Mouse (Mus musculus) MEL (cell line): ENCODE results near the gene Akr1b8. TPM values are rescaled to one million over a fixed set of nuclear protein-coding genes. Genes with fewer than 3 reads are reported as not detected.

ENCODE experiments used
- DNase-seq: peaks from one replicate; pipeline ENCODE4 v3.0.0; 2011; ENCODE audit warnings: low read depth, low spot score
- H3K27ac ChIP-seq: 2 replicates; pipeline ENCODE4 v1.5.1; 2012; ENCODE audit warnings: low read depth, mild to moderate bottlenecking, control low read depth, low read length, moderate library complexity; ENCODE audit not compliant: control insufficient read depth
- H3K27me3 ChIP-seq, 2 experiments: fragments of 150-350 bp in 1 of 2; sonication (generic) in 1 of 2; 2 replicates each; pipeline ENCODE4 v1.6.1; 2012; ENCODE audit warnings: low read length in 2 of 2, mild to moderate bottlenecking in 2 of 2, improper control_type of control experiment in 1 of 2, moderate library complexity in 1 of 2; ENCODE audit not compliant: insufficient read depth in 2 of 2, control insufficient read depth in 1 of 2
- H3K36me3 ChIP-seq, 2 experiments: 2 replicates each; pipeline ENCODE4 v1.6.1; 2012 to 2014; ENCODE audit warnings: low read length in 2 of 2, improper control_type of control experiment in 1 of 2, inconsistent platforms in 1 of 2, mild to moderate bottlenecking in 1 of 2; ENCODE audit not compliant: insufficient read depth in 2 of 2, control insufficient read depth in 1 of 2
- H3K4me1 ChIP-seq, 2 experiments: fragments of 150-350 bp in 1 of 2; sonication (generic) in 1 of 2; 2 replicates each; pipeline ENCODE4 v1.6.1; 2012; ENCODE audit warnings: low read length in 2 of 2, improper control_type of control experiment in 1 of 2, mild to moderate bottlenecking in 1 of 2; ENCODE audit not compliant: insufficient read depth in 2 of 2, control insufficient read depth in 1 of 2
- H3K4me3 ChIP-seq, 2 experiments: fragments of 150-350 bp in 1 of 2; sonication (generic) in 1 of 2; 2 replicates each; pipeline ENCODE4 v1.5.1; 2012; ENCODE audit warnings: low read depth in 2 of 2, low read length in 2 of 2, mild to moderate bottlenecking in 2 of 2, moderate library complexity in 2 of 2, control low read depth in 1 of 2, improper control_type of control experiment in 1 of 2; ENCODE audit not compliant: control insufficient read depth in 1 of 2, insufficient read depth in 1 of 2
- H3K79me2 ChIP-seq: 2 replicates; pipeline ENCODE4 v1.6.1; 2012; ENCODE audit warnings: mild to moderate bottlenecking, low read length, moderate library complexity; ENCODE audit not compliant: control insufficient read depth, poor library complexity, insufficient read depth
- H3K9ac ChIP-seq: 2 replicates; pipeline ENCODE4 v1.6.1; 2012; ENCODE audit warnings: low read depth, mild to moderate bottlenecking, control low read depth, low read length, moderate library complexity; ENCODE audit not compliant: control insufficient read depth, poor library complexity, severe bottlenecking
- H3K9me3 ChIP-seq: fragments of 150-350 bp; sonication (generic); replicated peaks from 2 replicates; pipeline ENCODE4 v1.6.1; 2012; ENCODE audit warnings: mild to moderate bottlenecking, low read length, improper control_type of control experiment, moderate library complexity; ENCODE audit not compliant: insufficient read depth
- BHLHE40 ChIP-seq: IDR thresholded peaks from 2 replicates; pipeline ENCODE4 v1.6.1; 2012; ENCODE audit warnings: low read depth, mild to moderate bottlenecking, inconsistent platforms, low read length, improper control_type of control experiment, borderline replicate concordance
- CTCF ChIP-seq, 3 experiments: IDR thresholded peaks in 2 of 3; conservative IDR thresholded peaks in 1 of 3; 2 replicates each; pipeline ENCODE4 v1.5.1; 2011 to 2012; ENCODE audit warnings: low read length in 3 of 3, low read depth in 2 of 3, mild to moderate bottlenecking in 2 of 3, improper control_type of control experiment in 1 of 3, inconsistent platforms in 1 of 3, mixed read lengths in 1 of 3, moderate library complexity in 1 of 3; ENCODE audit not compliant: control insufficient read depth in 1 of 3, insufficient read depth in 1 of 3, poor library complexity in 1 of 3, severe bottlenecking in 1 of 3
- E2F4 ChIP-seq: IDR thresholded peaks from 2 replicates; pipeline ENCODE4 v1.6.1; 2011; ENCODE audit warnings: low read depth, low read length, improper control_type of control experiment, borderline replicate concordance
- ELF1 ChIP-seq: IDR thresholded peaks from 2 replicates; pipeline ENCODE4 v1.6.1; 2014; ENCODE audit warnings: low read depth, mild to moderate bottlenecking, inconsistent platforms, low read length, improper control_type of control experiment, moderate library complexity
- EP300 ChIP-seq, 2 experiments: IDR thresholded peaks; 2 replicates each; pipeline ENCODE4 v1.6.1; 2011; ENCODE audit warnings: improper control_type of control experiment in 2 of 2, low read length in 2 of 2, low read depth in 1 of 2, mild to moderate bottlenecking in 1 of 2
- ETS1 ChIP-seq: IDR thresholded peaks from 2 replicates; pipeline ENCODE4 v1.6.1; 2012; ENCODE audit warnings: low read depth, mild to moderate bottlenecking, inconsistent platforms, low read length, improper control_type of control experiment, moderate library complexity
- GABPA ChIP-seq: IDR thresholded peaks from 2 replicates; pipeline ENCODE4 v1.6.1; 2012; ENCODE audit warnings: low read depth, mild to moderate bottlenecking, inconsistent platforms, low read length, improper control_type of control experiment, moderate library complexity
- GATA1 ChIP-seq: IDR thresholded peaks from 2 replicates; pipeline ENCODE4 v1.6.1; 2011; ENCODE audit warnings: low read depth, low read length, improper control_type of control experiment
- HCFC1 ChIP-seq: IDR thresholded peaks from 2 replicates; pipeline ENCODE4 v1.6.1; 2012; ENCODE audit warnings: low read depth, mild to moderate bottlenecking, inconsistent platforms, low read length, improper control_type of control experiment, moderate library complexity
- KAT2A ChIP-seq: conservative IDR thresholded peaks from 2 replicates; pipeline ENCODE4 v1.6.1; 2012; ENCODE audit warnings: low read depth, low read length, improper control_type of control experiment, inconsistent platforms
- MAFK ChIP-seq: IDR thresholded peaks from 2 replicates; pipeline ENCODE4 v1.6.1; 2011; ENCODE audit warnings: low read depth, mild to moderate bottlenecking, low read length, improper control_type of control experiment, borderline replicate concordance
- MAX ChIP-seq: IDR thresholded peaks from 2 replicates; pipeline ENCODE4 v1.6.1; 2011; ENCODE audit warnings: low read length, improper control_type of control experiment
- MAZ ChIP-seq: IDR thresholded peaks from 2 replicates; pipeline ENCODE4 v1.6.1; 2012; ENCODE audit warnings: low read depth, mild to moderate bottlenecking, inconsistent platforms, low read length, improper control_type of control experiment
- MEF2A ChIP-seq: IDR thresholded peaks from 2 replicates; pipeline ENCODE4 v1.6.1; 2014; ENCODE audit warnings: low read depth, mild to moderate bottlenecking, inconsistent platforms, low read length, improper control_type of control experiment; ENCODE audit not compliant: poor library complexity, insufficient replicate concordance, severe bottlenecking; ENCODE audit errors: extremely low read depth
- MXI1 ChIP-seq: IDR thresholded peaks from 2 replicates; pipeline ENCODE4 v1.6.1; 2011; ENCODE audit warnings: mild to moderate bottlenecking, low read depth, low read length, improper control_type of control experiment
- MYC ChIP-seq: IDR thresholded peaks from 2 replicates; pipeline ENCODE4 v1.6.1; 2011; ENCODE audit warnings: low read depth, mild to moderate bottlenecking, low read length, improper control_type of control experiment, moderate library complexity
- NELFE ChIP-seq: IDR thresholded peaks from 2 replicates; pipeline ENCODE4 v1.6.1; 2011; ENCODE audit warnings: low read depth, low read length, improper control_type of control experiment
- NRF1 ChIP-seq: IDR thresholded peaks from 2 replicates; pipeline ENCODE4 v1.6.1; 2014; ENCODE audit warnings: low read depth, mild to moderate bottlenecking, inconsistent platforms, low read length, improper control_type of control experiment, moderate library complexity; ENCODE audit not compliant: poor library complexity, insufficient read depth, severe bottlenecking
- POLR2A ChIP-seq, 2 experiments: IDR thresholded peaks; 2 replicates each; pipeline ENCODE4 v1.6.1; 2011 to 2012; ENCODE audit warnings: low read length in 2 of 2, mild to moderate bottlenecking in 2 of 2, control low read depth in 1 of 2, improper control_type of control experiment in 1 of 2, low read depth in 1 of 2, moderate library complexity in 1 of 2; ENCODE audit not compliant: control insufficient read depth in 1 of 2, insufficient read depth in 1 of 2, poor library complexity in 1 of 2
- POLR2AphosphoS5 ChIP-seq: IDR thresholded peaks from 2 replicates; pipeline ENCODE4 v1.6.1; 2012; ENCODE audit warnings: low read depth, borderline replicate concordance, mild to moderate bottlenecking, inconsistent platforms, low read length, moderate library complexity, mixed read lengths
- RCOR1 ChIP-seq: IDR thresholded peaks from 2 replicates; pipeline ENCODE4 v1.6.1; 2012; ENCODE audit warnings: low read depth, mild to moderate bottlenecking, inconsistent platforms, low read length, improper control_type of control experiment
- SIN3A ChIP-seq: IDR thresholded peaks from 2 replicates; pipeline ENCODE4 v1.6.1; 2012; ENCODE audit warnings: low read length, improper control_type of control experiment, inconsistent platforms
- SMC3 ChIP-seq: IDR thresholded peaks from 2 replicates; pipeline ENCODE4 v1.6.1; 2011; ENCODE audit warnings: low read depth, low read length, improper control_type of control experiment
- TAL1 ChIP-seq: IDR thresholded peaks from 2 replicates; pipeline ENCODE4 v1.6.1; 2012; ENCODE audit warnings: mild to moderate bottlenecking, inconsistent platforms, low read length, moderate library complexity, mixed read lengths
- TBP ChIP-seq: IDR thresholded peaks from 2 replicates; pipeline ENCODE4 v1.8.0; 2011; ENCODE audit warnings: low read depth, low read length, improper control_type of control experiment
- TCF12 ChIP-seq: IDR thresholded peaks from 2 replicates; pipeline ENCODE4 v1.6.1; 2014; ENCODE audit warnings: low read depth, mild to moderate bottlenecking, inconsistent platforms, low read length, improper control_type of control experiment, moderate library complexity
- UBTF ChIP-seq: IDR thresholded peaks from 2 replicates; pipeline ENCODE4 v1.6.1; 2012; ENCODE audit warnings: low read depth, mild to moderate bottlenecking, inconsistent platforms, low read length, improper control_type of control experiment, moderate library complexity, borderline replicate concordance; ENCODE audit not compliant: insufficient read depth
- USF1 ChIP-seq: IDR thresholded peaks from 2 replicates; pipeline ENCODE4 v1.6.1; 2014; ENCODE audit warnings: low read depth, mild to moderate bottlenecking, inconsistent platforms, low read length, improper control_type of control experiment, moderate library complexity
- USF2 ChIP-seq, 2 experiments: IDR thresholded peaks; 2 replicates each; pipeline ENCODE4 v1.6.1; 2011 to 2012; ENCODE audit warnings: improper control_type of control experiment in 2 of 2, low read length in 2 of 2, borderline replicate concordance in 1 of 2, inconsistent platforms in 1 of 2, low read depth in 1 of 2, mild to moderate bottlenecking in 1 of 2; ENCODE audit not compliant: insufficient read depth in 1 of 2
- ZC3H11A ChIP-seq: IDR thresholded peaks from 2 replicates; pipeline ENCODE4 v1.6.1; 2012; ENCODE audit warnings: low read depth, mild to moderate bottlenecking, inconsistent platforms, low read length, improper control_type of control experiment
- ZMIZ1 ChIP-seq: IDR thresholded peaks from 2 replicates; pipeline ENCODE4 v1.6.1; 2012; ENCODE audit warnings: low read depth, mild to moderate bottlenecking, inconsistent platforms, low read length, improper control_type of control experiment, moderate library complexity
- ZNF384 ChIP-seq: IDR thresholded peaks from 2 replicates; pipeline ENCODE4 v1.6.1; 2012; ENCODE audit warnings: low read depth, mild to moderate bottlenecking, inconsistent platforms, low read length, improper control_type of control experiment
- polyA plus RNA-seq, 2 experiments: library from polyadenylated mRNA; stranded (reverse) in 1 of 2; unstranded in 1 of 2; fragments of >175 nt in 1 of 2; fragments of >200 nt in 1 of 2; gene quantifications; 2 replicates each; pipeline versions ENCODE4 v1.2.1 to v1.2.4; 2012; ENCODE audit warnings: low replicate concordance in 2 of 2, low read depth in 1 of 2; ENCODE audit not compliant: insufficient read length in 2 of 2, insufficient read depth in 1 of 2, missing spikeins in 1 of 2
- total RNA-seq: library from RNA; depleted of rRNA; stranded (reverse); fragments of 300-350 nt; gene quantifications from 2 replicates; pipeline ENCODE4 v1.2.3, GENCODE M21; 2012

Gene Akr1b8
- total and polyA plus RNA-seq, 3 experiments: not detected

DNA sequence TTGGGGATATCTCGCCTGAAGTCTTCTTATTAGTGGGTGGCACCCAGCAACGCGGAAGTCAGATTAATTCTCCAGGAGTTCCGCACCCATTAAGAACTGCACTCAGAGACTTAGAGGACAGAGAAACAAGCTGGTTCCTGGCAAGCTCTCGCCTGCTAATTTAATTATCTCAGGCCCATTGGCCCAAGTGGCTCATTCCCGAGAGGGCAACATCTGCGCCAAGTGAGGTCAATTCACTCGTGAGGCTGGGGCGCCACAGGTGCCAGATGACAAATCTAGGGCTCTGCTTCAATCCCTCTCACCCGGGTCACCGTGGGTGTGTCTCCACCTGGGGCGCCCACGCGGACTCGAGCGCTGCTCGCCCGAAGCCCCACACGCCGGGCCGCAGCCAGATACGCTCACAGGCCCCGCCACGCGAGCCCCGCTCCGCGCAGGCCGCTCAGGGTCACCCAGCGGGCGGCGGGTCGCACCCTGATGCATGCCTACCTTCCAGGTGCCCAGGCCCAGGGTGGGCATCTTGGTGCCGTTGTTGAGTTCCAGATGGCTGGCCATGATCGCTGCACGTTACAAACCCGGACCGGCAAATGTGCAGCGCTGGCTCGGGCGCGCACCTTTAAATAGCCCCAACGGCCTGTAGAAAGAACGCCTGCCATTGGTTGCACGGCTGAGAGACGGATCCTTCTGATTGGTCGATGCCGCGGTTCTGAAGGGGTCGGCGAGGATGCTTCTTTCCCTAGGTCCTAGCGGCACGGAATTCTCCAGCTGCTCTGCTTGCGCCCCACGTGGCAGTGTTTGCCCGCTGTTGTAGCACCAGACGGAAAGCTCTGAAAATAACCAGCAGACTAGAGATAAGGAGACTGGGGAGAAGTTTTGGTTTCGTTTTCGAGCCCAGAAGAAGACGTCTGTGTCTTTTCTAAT is 36.8 kb upstream of the Akr1b8 start, which contains the start of gene Akr1b3:
TSS of gene Akr1b3 (minus strand) at position 625 of the 918 bp plus-strand sequence.
- H3K4me3 ChIP-seq: peak within 1 kb of the TSS; percentile 72 to 92
- H3K27me3 ChIP-seq: no peaks in the 10 kb centered on the region
- H3K36me3 ChIP-seq: peaks cover 0 to 5% of the 10 kb centered on the region in 2 experiments; a peak in 2 of 4 replicates
- peaks cover 11% of the 10 kb centered on the region for H3K79me2 ChIP-seq
- H3K27ac ChIP-seq: peak within 1 kb of the TSS; percentile 59
- H3K9me3 ChIP-seq: no peaks in the 10 kb centered on the region
- TF ChIP-seq RCOR1 (peak; percentile 24; the same call in 1 of the 2 replicates), SIN3A (peak; percentile 99), TCF12 (peak; percentile 30; the same call in 1 of the 2 replicates), NRF1 (no peak), ETS1 (peak; percentile 100), TBP (peak; percentile 87), MEF2A (peak; percentile 54; the same call in 1 of the 2 replicates), BHLHE40 (peak; percentile 75; the same call in 1 of the 2 replicates), NELFE (peak; percentile 44; the same call in 1 of the 2 replicates), MAZ (no peak), KAT2A (no peak), MAFK (no peak), ELF1 (peak; percentile 90), ZMIZ1 (no peak), MAX (peak; percentile 98), USF2 (IDR thresholded peaks at IDR 0.05; ENCODE audit: borderline replicate concordance in 1 of 2, insufficient read depth in 1 of 2, low read depth in 1 of 2, low read length in 2 of 2) (no peak), HCFC1 (peak; percentile 60), GATA1 (peak; percentile 80), MXI1 (peak; percentile 99), SMC3 (no peak), TAL1 (no peak), ZC3H11A (no peak), USF1 (peak; percentile 81), E2F4 (no peak), MYC (peak; percentile 97), ZNF384 (no peak), UBTF (no peak), POLR2AphosphoS5 (no peak), CTCF (IDR thresholded peaks at IDR 0.05 in 2 of 3, conservative IDR thresholded peaks at IDR 0.05 in 1 of 3; ENCODE audit: control insufficient read depth in 1 of 3, insufficient read depth in 1 of 3, low read depth in 2 of 3, low read length in 3 of 3, poor library complexity in 1 of 3, severe bottlenecking in 1 of 3) (peak in 2 of 3 experiments; percentile 24 to 28; a peak in 3 of 6 replicates), POLR2A (IDR thresholded peaks at IDR 0.05; ENCODE audit: control insufficient read depth in 1 of 2, insufficient read depth in 1 of 2, low read depth in 1 of 2, low read length in 2 of 2, poor library complexity in 1 of 2) (peak; percentile 60 to 76; a peak in 3 of 4 replicates), EP300 (IDR thresholded peaks at IDR 0.05; ENCODE audit: low read depth in 1 of 2, low read length in 2 of 2) (peak in 1 of 2 experiments; percentile 43; a peak in 2 of 4 replicates), GABPA (no peak)
- DNase-seq: peak; percentile 97
- peak within 1 kb of the TSS; percentile 79 for H3K9ac ChIP-seq
- H3K4me1 ChIP-seq: peaks cover 0 to 3% of the 10 kb centered on the region in 2 experiments; a peak in 1 of 4 replicates
